Mouse (Mus musculus): ENCODE data around the gene Rnf150. TPM values are rescaled to one million over a fixed set of nuclear protein-coding genes. Genes with fewer than 3 reads are reported as not detected.
A peak's percentile ranks its signal among the peaks of the same experiment; 100 is the strongest.

Rnf150 gene
- polyA plus RNA-seq, 1 experiment from 2014 or later = 1.6 TPM

- 35% methylated on average over 7 of the region's 7 CpGs for WGBS
- no peaks in the 10 kb centered on the region for H3K9me3 ChIP-seq (ENCODE audit: control insufficient read depth, low read length)
- no peak overlapping the region for H3K4me3 ChIP-seq (ENCODE audit: low read depth, low read length)
- no peak overlapping the region; the same call in 1 of the 2 replicates for H3K27ac ChIP-seq (replicated peaks; ENCODE audit: low read depth, low read length)
- no peaks in the 10 kb centered on the region for H3K27me3 ChIP-seq (ENCODE audit: control insufficient read depth, insufficient read depth, low read length)
- H3K9ac ChIP-seq (ENCODE audit: low read length) = no peak overlapping the region
- H3K36me3 ChIP-seq (ENCODE audit: control insufficient read depth, insufficient read depth, low read length) = no peaks in the 10 kb centered on the region
- peak; percentile 69; the same call in 1 of the 2 replicates for ATAC-seq (ENCODE audit: insufficient number of reproducible peaks, low FRiP score, low TSS enrichment, low read depth)
- H3K4me1 ChIP-seq (ENCODE audit: control insufficient read depth, insufficient read depth, low read length) = peaks cover 7% of the 10 kb centered on the region
- peak; percentile 63 for DNase-seq (ENCODE audit: low spot score)
- no peak overlapping the region for H3K4me2 ChIP-seq (ENCODE audit: low read depth, severe bottlenecking)
These were observed 186.0 kb downstream of the Rnf150 start for GRCm38 (mm10) chr8:83049171-83049601.

GRCm38 (mm10) chr8:83049616-83050015, 186.5 kb downstream of the Rnf150 start:
- no peak overlapping the region for H3K9ac ChIP-seq (ENCODE audit: low read length)
- ATAC-seq (ENCODE audit: insufficient number of reproducible peaks, low FRiP score, low TSS enrichment, low read depth) (no peak), DNase-seq (ENCODE audit: low spot score) (no peak)
- no peak overlapping the region for H3K4me2 ChIP-seq (ENCODE audit: low read depth, severe bottlenecking)
- H3K4me1 ChIP-seq (ENCODE audit: control insufficient read depth, insufficient read depth, low read length) = peaks cover 7% of the 10 kb centered on the region
- WGBS = 69% methylated on average over 1 of the region's 1 CpGs
- peak overlapping the region; percentile 2; the same call in 1 of the 2 replicates for H3K27ac ChIP-seq (replicated peaks; ENCODE audit: low read depth, low read length)
- H3K36me3 ChIP-seq (ENCODE audit: control insufficient read depth, insufficient read depth, low read length) = no peaks in the 10 kb centered on the region
- no peaks in the 10 kb centered on the region for H3K9me3 ChIP-seq (ENCODE audit: control insufficient read depth, low read length)
- H3K4me3 ChIP-seq (ENCODE audit: low read depth, low read length) = no peak overlapping the region
- H3K27me3 ChIP-seq (ENCODE audit: control insufficient read depth, insufficient read depth, low read length) = no peaks in the 10 kb centered on the region

- H3K4me1 ChIP-seq (ENCODE audit: control insufficient read depth, insufficient read depth, low read length) = peaks cover 8% of the 10 kb centered on the region
- no peak overlapping the region for H3K4me3 ChIP-seq (ENCODE audit: low read depth, low read length)
- WGBS = 87% methylated on average over 4 of the region's 4 CpGs
- no peaks in the 10 kb centered on the region for H3K27me3 ChIP-seq (ENCODE audit: control insufficient read depth, insufficient read depth, low read length)
- H3K9ac ChIP-seq (ENCODE audit: low read length) = no peak overlapping the region
- no peak overlapping the region for H3K4me2 ChIP-seq (ENCODE audit: low read depth, severe bottlenecking)
- ATAC-seq (ENCODE audit: insufficient number of reproducible peaks, low FRiP score, low TSS enrichment, low read depth) = no peak
- H3K9me3 ChIP-seq (ENCODE audit: control insufficient read depth, low read length) = no peaks in the 10 kb centered on the region
- H3K36me3 ChIP-seq (ENCODE audit: control insufficient read depth, insufficient read depth, low read length) = no peaks in the 10 kb centered on the region
- no peak for DNase-seq (ENCODE audit: low spot score)
- no peak overlapping the region for H3K27ac ChIP-seq (replicated peaks; ENCODE audit: low read depth, low read length)
These were observed 189.7 kb downstream of the Rnf150 start for GRCm38 (mm10) chr8:83052896-83053295.

GRCm38 (mm10) chr8:83054801-83055200, 191.6 kb downstream of the Rnf150 start:
- H3K27ac ChIP-seq (replicated peaks; ENCODE audit: low read depth, low read length) = no peak overlapping the region
- H3K4me2 ChIP-seq (ENCODE audit: low read depth, severe bottlenecking) = no peak overlapping the region
- H3K9me3 ChIP-seq (ENCODE audit: control insufficient read depth, low read length) = no peaks in the 10 kb centered on the region
- WGBS = 88% methylated on average over 3 of the region's 3 CpGs
- H3K9ac ChIP-seq (ENCODE audit: low read length) = no peak overlapping the region
- H3K27me3 ChIP-seq (ENCODE audit: control insufficient read depth, insufficient read depth, low read length) = no peaks in the 10 kb centered on the region
- H3K36me3 ChIP-seq (ENCODE audit: control insufficient read depth, insufficient read depth, low read length) = no peaks in the 10 kb centered on the region
- DNase-seq (ENCODE audit: low spot score) (no peak), ATAC-seq (ENCODE audit: insufficient number of reproducible peaks, low FRiP score, low TSS enrichment, low read depth) (no peak)
- no peak overlapping the region for H3K4me3 ChIP-seq (ENCODE audit: low read depth, low read length)
- peaks cover 16% of the 10 kb centered on the region; the same call in 1 of the 2 replicates for H3K4me1 ChIP-seq (ENCODE audit: control insufficient read depth, insufficient read depth, low read length)

GRCm38 (mm10) chr8:83058951-83059350, 195.8 kb downstream of the Rnf150 start:
- Histone ChIP-seq H3K9ac (ENCODE audit: low read length) (no peak overlapping the region), H3K9me3 (ENCODE audit: control insufficient read depth, low read length) (no peaks in the 10 kb centered on the region), H3K4me2 (ENCODE audit: low read depth, severe bottlenecking) (no peak overlapping the region), H3K36me3 (ENCODE audit: control insufficient read depth, insufficient read depth, low read length) (no peaks in the 10 kb centered on the region), H3K4me3 (ENCODE audit: low read depth, low read length) (no peak overlapping the region), H3K4me1 (ENCODE audit: control insufficient read depth, insufficient read depth, low read length) (peaks cover 13% of the 10 kb centered on the region; the same call in 1 of the 2 replicates), H3K27ac (replicated peaks; ENCODE audit: low read depth, low read length) (no peak overlapping the region), H3K27me3 (ENCODE audit: control insufficient read depth, insufficient read depth, low read length) (no peaks in the 10 kb centered on the region)
- ATAC-seq (ENCODE audit: insufficient number of reproducible peaks, low FRiP score, low TSS enrichment, low read depth) = no peak
- DNase-seq (ENCODE audit: low spot score) = no peak
- WGBS = 36% methylated on average over 8 of the region's 8 CpGs

- Histone ChIP-seq H3K9me3 (ENCODE audit: control insufficient read depth, low read length) (no peaks in the 10 kb centered on the region), H3K27me3 (ENCODE audit: control insufficient read depth, insufficient read depth, low read length) (no peaks in the 10 kb centered on the region), H3K9ac (ENCODE audit: low read length) (no peak overlapping the region), H3K4me3 (ENCODE audit: low read depth, low read length) (no peak overlapping the region), H3K36me3 (ENCODE audit: control insufficient read depth, insufficient read depth, low read length) (no peaks in the 10 kb centered on the region), H3K4me1 (ENCODE audit: control insufficient read depth, insufficient read depth, low read length) (peaks cover 17% of the 10 kb centered on the region; the same call in 1 of the 2 replicates), H3K27ac (replicated peaks; ENCODE audit: low read depth, low read length) (no peak overlapping the region), H3K4me2 (ENCODE audit: low read depth, severe bottlenecking) (no peak overlapping the region)
- WGBS = 92% methylated on average over 2 of the region's 2 CpGs
- ATAC-seq (ENCODE audit: insufficient number of reproducible peaks, low FRiP score, low TSS enrichment, low read depth) (no peak), DNase-seq (ENCODE audit: low spot score) (no peak)
These were observed 196.9 kb downstream of the Rnf150 start for GRCm38 (mm10) chr8:83060076-83060475.

GRCm38 (mm10) chr8:83061257-83061656, 198.1 kb downstream of the Rnf150 start:
- WGBS = 89% methylated on average over 5 of the region's 5 CpGs

GRCm38 (mm10) chr8:83061873-83062272, 198.7 kb downstream of the Rnf150 start:
- H3K27me3 ChIP-seq (ENCODE audit: control insufficient read depth, insufficient read depth, low read length) = no peaks in the 10 kb centered on the region
- no peak overlapping the region for H3K4me2 ChIP-seq (ENCODE audit: low read depth, severe bottlenecking)
- DNase-seq (ENCODE audit: low spot score) (no peak), ATAC-seq (ENCODE audit: insufficient number of reproducible peaks, low FRiP score, low TSS enrichment, low read depth) (no peak)
- peaks cover 17% of the 10 kb centered on the region; the same call in 1 of the 2 replicates for H3K4me1 ChIP-seq (ENCODE audit: control insufficient read depth, insufficient read depth, low read length)
- no peak overlapping the region for H3K4me3 ChIP-seq (ENCODE audit: low read depth, low read length)
- no peaks in the 10 kb centered on the region for H3K9me3 ChIP-seq (ENCODE audit: control insufficient read depth, low read length)
- no peak overlapping the region for H3K27ac ChIP-seq (replicated peaks; ENCODE audit: low read depth, low read length)
- 78% methylated on average over 3 of the region's 3 CpGs for WGBS
- H3K36me3 ChIP-seq (ENCODE audit: control insufficient read depth, insufficient read depth, low read length) = no peaks in the 10 kb centered on the region
- H3K9ac ChIP-seq (ENCODE audit: low read length) = no peak overlapping the region

More at GRCm38 (mm10) chr8:83061257-83061656, 198.1 kb downstream of the Rnf150 start:
- Histone ChIP-seq H3K27ac (replicated peaks; ENCODE audit: low read depth, low read length) (no peak overlapping the region), H3K36me3 (ENCODE audit: control insufficient read depth, insufficient read depth, low read length) (no peaks in the 10 kb centered on the region), H3K9ac (ENCODE audit: low read length) (no peak overlapping the region), H3K4me2 (ENCODE audit: low read depth, severe bottlenecking) (no peak overlapping the region), H3K27me3 (ENCODE audit: control insufficient read depth, insufficient read depth, low read length) (no peaks in the 10 kb centered on the region), H3K9me3 (ENCODE audit: control insufficient read depth, low read length) (no peaks in the 10 kb centered on the region), H3K4me3 (ENCODE audit: low read depth, low read length) (no peak overlapping the region), H3K4me1 (ENCODE audit: control insufficient read depth, insufficient read depth, low read length) (peaks cover 17% of the 10 kb centered on the region; the same call in 1 of the 2 replicates)
- DNase-seq (ENCODE audit: low spot score) (no peak), ATAC-seq (ENCODE audit: insufficient number of reproducible peaks, low FRiP score, low TSS enrichment, low read depth) (no peak)

- no peaks in the 10 kb centered on the region for H3K27me3 ChIP-seq (ENCODE audit: control insufficient read depth, insufficient read depth, low read length)
These were observed 199.1 kb downstream of the Rnf150 start for GRCm38 (mm10) chr8:83062276-83062675.

More at GRCm38 (mm10) chr8:83062276-83062675, 199.1 kb downstream of the Rnf150 start:
- Histone ChIP-seq H3K9me3 (ENCODE audit: control insufficient read depth, low read length) (no peaks in the 10 kb centered on the region), H3K4me2 (ENCODE audit: low read depth, severe bottlenecking) (no peak overlapping the region), H3K4me1 (ENCODE audit: control insufficient read depth, insufficient read depth, low read length) (peaks cover 17% of the 10 kb centered on the region; the same call in 1 of the 2 replicates), H3K36me3 (ENCODE audit: control insufficient read depth, insufficient read depth, low read length) (no peaks in the 10 kb centered on the region), H3K9ac (ENCODE audit: low read length) (no peak overlapping the region), H3K4me3 (ENCODE audit: low read depth, low read length) (no peak overlapping the region), H3K27ac (replicated peaks; ENCODE audit: low read depth, low read length) (no peak overlapping the region)
- ATAC-seq (ENCODE audit: insufficient number of reproducible peaks, low FRiP score, low TSS enrichment, low read depth) (no peak), DNase-seq (ENCODE audit: low spot score) (no peak)
- 91% methylated on average over 5 of the region's 5 CpGs for WGBS

All from limb, embryonic 11.5 days (tissue).